Mouse (Mus musculus): Measurements from ENCODE around the gene Prss43.

GRCm38 (mm10) chr9:110836112-110836511 lies 9.6 kb downstream of the Prss43 start:
- no peak for TF ChIP-seq CTCF (IDR thresholded peaks at IDR 0.05; ENCODE audit: low read depth)
- no peak for TF ChIP-seq EP300 (IDR thresholded peaks at IDR 0.05; ENCODE audit: low read depth)

All from heart, postnatal 0 days (tissue).